Mouse (Mus musculus) hematopoietic stem cell, adult 5-6 weeks (primary cell): ENCODE results near the gene Stag3. TPM values are rescaled to one million over a fixed set of nuclear protein-coding genes. Genes with fewer than 3 reads are reported as not detected.

Experiments
- ATAC-seq, 2 experiments: fragments of 125-278 bp in 1 of 2; replicated peaks in 1 of 2; 2 replicates each; pipeline ENCODE4 v1.8.0; 2016 to 2017; ENCODE audit warnings: inconsistent platforms in 2 of 2, mild to moderate bottlenecking in 2 of 2, moderate number of reproducible peaks in 2 of 2, low read depth in 1 of 2, moderate TSS enrichment in 1 of 2; ENCODE audit not compliant: low FRiP score in 2 of 2, poor library complexity in 2 of 2, severe bottlenecking in 2 of 2, insufficient read depth in 1 of 2, low TSS enrichment in 1 of 2
- total RNA-seq: library from RNA; stranded (forward); fragments of 172-1452, 232-1000 nt; gene quantifications from 2 replicates; pipeline ENCODE4 v1.2.3, GENCODE M21; 2017

Stag3 gene
- total RNA-seq, 1 experiment from 2014 or later = 8.7 TPM

- ATAC-seq = no peak
Observed at GRCm38 (mm10) chr5:138312795-138313194, 32.8 kb downstream of the Stag3 start.

DNA sequence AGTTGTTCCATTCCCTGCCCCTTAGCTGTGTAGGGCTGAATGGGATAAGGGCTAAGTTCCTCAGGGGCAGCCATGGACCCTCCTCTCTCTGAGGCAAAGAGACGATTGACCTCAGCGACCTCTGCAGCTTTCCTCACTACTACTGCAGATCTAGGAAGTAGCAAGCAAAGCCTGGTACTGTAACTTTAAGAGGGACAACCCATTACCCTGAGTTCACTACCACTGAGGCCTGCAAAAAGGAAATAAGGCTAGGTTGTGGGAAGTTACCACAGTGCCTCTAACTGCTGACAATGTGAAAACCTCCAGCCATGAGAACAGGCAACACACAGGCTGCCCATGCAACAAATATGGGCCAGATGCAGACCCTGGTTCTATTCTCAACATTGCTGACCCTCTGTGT, 61.6 kb downstream of the Stag3 start, which contains the start of gene Pvrig:
Gene Pvrig, plus strand, starts transcription at position 301 of the 400 bp plus-strand sequence.
- ATAC-seq = no peak

- ATAC-seq = no peak
Observed at GRCm38 (mm10) chr5:138343216-138343615, 63.2 kb downstream of the Stag3 start.

Other genes starting within 250 kb of the Stag3 start
- gene Smok3c, start 227.0 kb upstream of the Stag3 start, total RNA-seq = not detected in 2 replicates
- gene Zkscan1, start 195.2 kb upstream of the Stag3 start, total RNA-seq = 45.8 and 48.2 TPM in 2 replicates
- gene Zscan21, start 163.3 kb upstream of the Stag3 start, total RNA-seq = 17.3 and 18.4 TPM in 2 replicates
- 14.4 and 16.0 TPM in 2 replicates for gene Zfp113, start 124.5 kb upstream of the Stag3 start, total RNA-seq
- 32.6 and 52.6 TPM in 2 replicates for gene Cops6, start 119.2 kb upstream of the Stag3 start, total RNA-seq
- gene Ap4m1, start 108.2 kb upstream of the Stag3 start, total RNA-seq = 34.8 and 50.0 TPM in 2 replicates
- 449 and 495 TPM in 2 replicates for gene Mcm7, start 107.8 kb upstream of the Stag3 start, total RNA-seq
- gene Taf6, start 92.8 kb upstream of the Stag3 start, total RNA-seq = 30.3 and 40.9 TPM in 2 replicates
- 46.3 and 53.8 TPM in 2 replicates for gene Cnpy4, start 92.8 kb upstream of the Stag3 start, total RNA-seq
- 2.8 and 3.5 TPM in 2 replicates for gene Mblac1, start 85.9 kb upstream of the Stag3 start, total RNA-seq
- 6.4 and 8.7 TPM in 2 replicates for gene Nxpe5, start 54.3 kb upstream of the Stag3 start, total RNA-seq
- gene Lamtor4, start 24.8 kb upstream of the Stag3 start, total RNA-seq = 31.2 and 41.6 TPM in 2 replicates
- 34.1 and 38.8 TPM in 2 replicates for gene BC037034, start 16.2 kb upstream of the Stag3 start, total RNA-seq
- gene Gal3st4, start 7.4 kb upstream of the Stag3 start, total RNA-seq = 0.44 TPM in 1 of 2 replicates, not detected in the other
- gene Gm43720, start 282 bp upstream of the Stag3 start, total RNA-seq = not detected in 2 replicates
- gene Gpc2, start 235 bp upstream of the Stag3 start, total RNA-seq = 5.8 and 7.1 TPM in 2 replicates
- 1.8 TPM in 1 of 2 replicates, not detected in the other for gene Pvrig, start 61.7 kb downstream of the Stag3 start, total RNA-seq
- 14.4 and 27.5 TPM in 2 replicates for gene Zfp157, start 161.2 kb downstream of the Stag3 start, total RNA-seq